Mouse (Mus musculus): ENCODE measurements around the gene Sptssb.

The Sptssb gene

GRCm38 (mm10) chr3:69859858-69860588, at the start of gene Sptssb:
Gene Sptssb, minus strand, starts transcription at chr3:69859940.
- DNase-seq (ENCODE audit: low read depth, low spot score) = peak; percentile 20

DNA sequence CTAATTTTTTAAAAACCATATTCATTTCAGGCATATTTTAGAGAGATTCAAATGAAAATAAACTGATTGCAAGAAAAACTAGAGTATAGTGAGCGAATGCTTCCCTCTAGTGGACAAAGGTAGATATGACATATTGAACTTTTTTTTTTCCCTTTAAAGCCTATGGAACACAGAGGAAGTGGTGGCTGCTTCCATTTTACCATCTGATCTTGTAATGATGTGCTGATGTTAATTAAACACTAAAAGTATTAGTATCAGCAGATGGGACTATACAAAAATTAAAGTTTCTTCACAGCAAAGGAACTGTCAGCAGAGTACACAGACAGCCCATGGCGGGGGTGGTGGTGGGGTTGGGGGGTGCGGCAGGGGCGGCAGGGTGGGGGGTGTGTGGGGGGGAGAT, 48.3 kb upstream of the Sptssb start:
- peak; percentile 34 for DNase-seq (ENCODE audit: low read depth, low spot score)

DNA sequence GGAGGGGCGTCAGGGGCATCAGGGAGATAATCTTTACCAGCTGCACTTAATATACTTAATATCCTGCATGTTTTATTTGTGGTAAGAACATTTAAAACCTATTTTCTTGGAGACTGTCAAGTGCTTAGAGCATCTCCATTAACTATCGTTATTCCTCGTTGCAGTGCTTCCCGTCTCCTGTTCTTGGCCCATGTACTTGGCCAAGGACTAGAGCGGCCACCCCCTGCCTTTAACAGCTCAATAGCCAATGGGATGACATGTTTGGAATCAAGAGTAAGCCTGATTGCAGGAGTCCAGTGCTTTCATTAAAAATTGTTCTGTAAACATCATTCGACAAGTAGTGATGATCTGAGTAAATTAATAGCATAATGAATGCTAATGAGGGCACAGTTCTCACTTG, 47.8 kb upstream of the Sptssb start:
- DNase-seq (ENCODE audit: low read depth, low spot score) = no peak

DNA sequence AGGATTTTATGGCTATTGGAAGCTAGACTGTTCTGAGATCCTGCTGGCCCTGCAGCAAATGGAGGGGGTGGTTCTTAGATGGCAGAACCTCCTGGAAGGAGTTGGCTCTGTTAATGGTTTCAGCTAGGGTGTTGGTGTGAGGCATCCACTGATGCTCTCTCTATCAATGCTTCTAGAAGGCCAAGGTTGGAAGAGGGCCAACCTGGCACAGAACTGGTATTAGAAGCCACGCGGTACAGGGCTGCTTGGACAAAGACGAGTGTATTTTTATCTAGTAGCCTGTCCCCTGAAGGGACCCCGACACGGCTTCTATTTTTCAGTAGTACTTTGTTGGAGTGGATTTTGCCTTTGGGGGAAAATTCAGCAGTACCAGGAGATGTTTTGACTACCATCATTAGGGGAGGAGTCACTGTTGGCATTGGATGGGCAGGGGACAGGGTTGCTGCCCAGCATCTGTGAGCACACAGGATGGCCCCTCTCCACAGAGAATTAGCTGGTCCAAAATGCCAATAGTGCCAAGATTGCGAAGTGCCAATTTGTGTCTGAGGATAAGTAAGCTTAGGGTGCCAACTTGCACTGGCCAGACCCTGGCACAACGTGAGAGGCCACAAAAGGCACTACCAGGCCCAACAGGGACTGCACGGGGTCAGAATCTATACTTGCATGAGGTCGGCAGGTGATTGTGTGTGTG, 43.2 kb upstream of the Sptssb start:
- peak; percentile 0 for DNase-seq (ENCODE audit: low read depth, low spot score)

GRCm38 (mm10) chr3:69902382-69902781, 42.6 kb upstream of the Sptssb start:
- no peak for DNase-seq (ENCODE audit: low read depth, low spot score)

DNA sequence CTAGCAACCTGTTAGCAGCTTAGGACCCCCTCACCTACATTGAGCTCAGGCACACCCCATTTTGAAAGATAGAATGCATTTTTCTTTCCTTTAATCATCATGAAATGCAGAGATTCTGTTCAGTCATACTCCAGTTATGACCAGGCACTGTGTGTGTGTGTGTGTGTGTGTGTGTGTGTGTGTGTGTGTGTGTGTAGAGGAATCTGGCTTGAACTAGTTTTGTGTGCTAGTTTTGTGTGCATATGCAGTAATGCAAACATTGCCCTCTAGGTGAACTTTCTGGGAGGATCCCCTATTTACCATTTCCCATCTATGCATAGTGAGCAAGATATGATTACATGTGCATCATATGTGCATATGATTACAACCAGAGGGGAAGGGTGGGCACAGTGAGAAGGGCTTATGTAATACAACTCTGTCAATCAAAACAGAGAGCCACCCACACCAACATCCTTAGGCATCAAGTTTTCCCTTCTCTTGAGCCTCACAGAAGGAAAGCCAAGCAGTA, 42.2 kb upstream of the Sptssb start:
- no peak for DNase-seq (ENCODE audit: low read depth, low spot score)

DNA sequence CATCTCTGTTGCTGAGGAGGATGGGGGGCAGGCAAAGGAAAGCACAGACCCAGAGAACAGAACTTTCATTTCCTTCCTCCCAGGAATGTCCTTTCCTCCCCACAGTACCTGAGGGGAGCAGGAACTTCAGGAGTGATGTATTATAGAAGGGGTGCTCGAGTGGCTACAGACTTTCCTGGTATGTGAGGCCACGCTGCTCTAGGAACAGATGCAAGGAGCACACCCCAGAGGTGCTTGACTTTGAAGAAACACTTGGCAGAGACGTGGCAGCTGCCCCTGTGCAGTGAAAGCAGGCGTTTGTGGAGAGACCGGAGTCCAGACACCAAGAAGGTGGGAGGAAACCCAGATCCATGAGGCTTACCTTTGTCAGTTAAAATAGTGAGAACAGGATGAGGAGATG, 40.6 kb upstream of the Sptssb start:
- DNase-seq (ENCODE audit: low read depth, low spot score) = no peak

GRCm38 (mm10) chr3:69897917-69898594, 38.3 kb upstream of the Sptssb start:
- peak; percentile 25 for DNase-seq (ENCODE audit: low read depth, low spot score)

GRCm38 (mm10) chr3:69895516-69895915, 35.8 kb upstream of the Sptssb start:
- DNase-seq (ENCODE audit: low read depth, low spot score) = no peak

DNA sequence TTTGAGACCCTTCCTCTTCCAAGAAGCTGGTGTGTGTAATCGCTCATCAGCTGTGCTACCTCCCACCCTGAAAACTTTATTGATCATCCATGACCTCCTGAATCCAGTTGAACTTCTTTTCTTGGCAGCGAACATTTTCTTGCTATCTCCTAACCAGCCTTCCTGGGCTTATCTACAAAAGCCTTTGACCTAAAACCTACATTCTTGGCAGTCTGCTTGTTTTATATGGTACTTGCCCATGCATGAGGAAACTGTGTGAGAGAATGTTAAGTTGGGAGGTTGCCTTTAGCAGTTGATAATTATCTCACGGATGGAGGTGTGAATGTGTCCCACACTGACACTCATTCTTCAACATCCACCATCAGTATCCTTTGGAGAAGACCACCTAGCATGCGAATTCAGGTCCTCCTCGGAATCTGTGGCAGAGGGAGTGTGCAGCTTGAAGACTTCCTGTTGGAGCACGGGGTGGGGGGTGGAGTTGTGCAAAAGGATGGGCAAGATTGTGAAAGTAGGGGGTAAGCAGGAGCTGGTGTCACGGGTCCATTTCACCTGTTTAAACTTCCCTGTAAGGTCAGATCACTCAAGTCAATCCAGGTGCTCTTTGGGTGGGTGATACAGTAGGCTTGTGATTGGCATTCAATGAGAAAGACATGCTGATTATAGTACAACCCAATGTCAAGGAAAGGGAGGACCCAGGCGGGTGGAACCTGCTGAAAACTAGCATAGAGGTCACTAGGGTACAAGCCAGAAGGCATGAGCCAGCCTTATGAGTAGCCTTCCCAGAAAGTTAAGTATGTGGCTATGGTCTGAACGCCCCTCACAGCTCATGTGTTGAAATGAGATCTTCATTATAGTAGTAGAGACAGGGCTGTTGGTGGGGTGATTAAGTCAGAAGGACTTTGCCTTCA, 32.7 kb upstream of the Sptssb start:
- no peak for DNase-seq (ENCODE audit: low read depth, low spot score)

GRCm38 (mm10) chr3:69885866-69886265, 26.1 kb upstream of the Sptssb start:
- no peak for DNase-seq (ENCODE audit: low read depth, low spot score)

- DNase-seq (ENCODE audit: low read depth, low spot score) = no peak
Observed at GRCm38 (mm10) chr3:69883710-69884109, 24.0 kb upstream of the Sptssb start.

GRCm38 (mm10) chr3:69877538-69877937, 17.8 kb upstream of the Sptssb start:
- DNase-seq (ENCODE audit: low read depth, low spot score) = no peak

DNA sequence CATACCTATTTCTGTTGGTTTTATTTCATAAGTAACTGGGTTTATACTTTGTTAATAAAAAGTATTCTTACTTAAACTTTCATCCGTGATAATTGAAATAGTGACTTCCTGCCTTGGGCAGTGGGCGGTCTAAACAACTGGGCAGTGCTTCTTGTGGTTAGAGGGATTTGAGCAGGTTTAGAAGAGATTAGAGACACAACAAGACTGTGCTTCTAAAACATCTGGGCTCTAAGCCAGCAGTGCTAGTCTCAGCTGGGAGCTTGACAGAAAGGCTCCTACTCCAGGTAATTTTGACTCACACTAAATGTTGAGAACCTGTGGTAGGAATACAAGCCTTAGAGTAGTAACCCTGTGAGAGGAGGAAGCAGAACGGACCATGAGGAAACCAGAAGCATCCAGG, 15.0 kb upstream of the Sptssb start:
- no peak for DNase-seq (ENCODE audit: low read depth, low spot score)

- no peak for DNase-seq (ENCODE audit: low read depth, low spot score)
Observed at GRCm38 (mm10) chr3:69872661-69873327, 13.1 kb upstream of the Sptssb start.

DNA sequence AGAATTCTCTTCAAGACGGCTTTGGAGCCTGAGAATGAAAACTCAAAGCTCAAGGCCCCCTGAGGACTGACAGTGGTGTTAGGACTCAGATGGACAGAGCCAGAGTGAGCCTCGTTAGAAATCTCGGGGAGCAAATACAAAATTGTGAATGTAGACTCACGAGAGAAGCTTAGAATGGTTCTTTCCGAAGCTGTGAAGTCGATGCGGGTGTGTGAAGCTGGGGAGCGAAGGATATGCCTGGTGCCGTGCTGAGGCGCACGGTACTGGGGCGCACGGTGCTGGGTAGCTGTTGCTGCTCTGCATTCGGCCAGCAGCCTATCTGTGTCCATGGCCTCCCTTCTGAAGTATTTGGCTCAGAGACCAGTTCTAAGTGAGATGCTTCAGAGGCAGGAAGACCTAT, 11.4 kb upstream of the Sptssb start:
- DNase-seq (ENCODE audit: low read depth, low spot score) = no peak

- no peak for DNase-seq (ENCODE audit: low read depth, low spot score)
Observed at GRCm38 (mm10) chr3:69869702-69870101, 10.0 kb upstream of the Sptssb start.

DNA sequence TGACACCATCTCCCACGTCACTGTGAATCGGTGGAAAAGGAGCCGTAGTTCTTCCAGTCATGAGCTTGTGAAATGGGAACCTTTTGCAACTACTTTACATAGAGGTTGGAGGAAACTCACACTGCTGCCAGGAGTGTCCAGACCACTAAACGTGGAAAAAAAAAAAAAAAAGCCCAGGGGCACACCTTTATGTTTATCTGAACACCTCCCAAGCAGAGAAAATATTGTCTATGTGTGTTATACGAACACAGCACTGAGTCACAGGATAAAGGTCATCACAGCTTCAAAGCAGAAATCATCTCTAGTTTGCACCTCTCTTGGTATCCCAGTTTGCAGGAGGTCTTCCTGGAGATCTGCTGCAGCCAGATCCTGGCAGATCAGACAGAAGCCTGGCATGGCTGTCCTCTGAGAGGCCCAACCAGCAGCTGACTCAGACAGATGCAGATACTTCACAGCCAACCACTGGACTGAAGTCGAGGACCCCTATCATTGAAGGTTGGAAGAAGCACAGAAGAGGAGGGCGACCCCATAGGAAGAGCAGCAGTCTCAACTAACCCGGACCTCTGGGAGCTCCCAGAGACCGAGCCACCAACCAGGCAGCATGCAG, 2.2 kb upstream of the Sptssb start:
- DNase-seq (ENCODE audit: low read depth, low spot score) = no peak

DNA sequence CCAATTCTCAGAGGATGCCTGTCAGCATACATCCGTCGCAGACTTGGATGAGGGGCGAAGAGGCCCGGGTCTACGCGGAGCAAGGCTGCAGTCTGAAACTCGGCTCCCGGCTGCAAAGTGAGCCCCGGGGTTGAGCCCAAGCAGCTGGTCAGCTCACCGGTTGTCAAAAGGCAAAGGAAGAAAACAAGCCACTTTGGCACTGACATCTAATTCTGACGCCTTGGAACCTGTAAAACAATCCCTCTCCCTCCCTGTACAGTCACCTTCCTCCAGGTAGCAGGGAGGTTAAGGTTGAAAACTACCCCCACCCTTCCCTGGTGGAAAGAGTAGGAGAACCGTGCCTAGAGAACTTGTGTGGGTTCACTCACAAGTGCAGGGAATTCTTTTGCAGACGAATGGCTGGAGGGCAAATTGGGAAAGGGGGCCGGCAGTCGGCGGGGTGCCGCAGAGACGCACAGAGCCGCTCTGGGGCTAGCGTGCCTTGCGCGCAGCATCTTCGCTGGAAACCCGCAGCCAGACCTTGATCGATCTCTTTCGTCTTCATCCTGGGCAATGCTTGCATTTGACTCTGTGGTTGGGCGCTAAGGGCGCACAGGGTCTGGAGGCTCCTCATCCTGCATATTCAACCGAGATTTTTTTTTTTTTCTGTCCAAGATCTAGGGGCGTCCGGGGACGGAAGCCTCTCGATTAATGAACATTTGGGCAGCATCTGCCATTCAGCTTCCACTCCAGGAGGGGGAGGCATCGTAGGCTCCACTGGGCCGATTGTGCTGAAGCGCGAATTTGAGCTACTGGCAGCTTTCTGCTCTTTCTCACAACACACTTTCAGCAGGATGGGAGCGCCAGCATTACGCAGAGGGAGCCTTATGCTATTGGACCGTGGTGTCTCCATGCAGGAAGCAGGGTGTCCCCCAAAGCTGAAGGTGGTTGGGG, 1.1 kb upstream of the Sptssb start:
- peak; percentile 68 for DNase-seq (ENCODE audit: low read depth, low spot score)

All from ES-CJ7 (cell line).